Mouse (Mus musculus) liver, embryonic 14.5 days (tissue): ENCODE data around the gene Rhov.

Experiments used
- CTCF ChIP-seq: IDR thresholded peaks from 2 replicates; pipeline ENCODE4 v1.5.1; 2016; ENCODE audit warnings: antibody characterized with exemption, low read depth, control low read depth
- EP300 ChIP-seq: IDR thresholded peaks from 2 replicates; pipeline ENCODE4 v1.6.1; 2016; ENCODE audit warnings: antibody characterized with exemption, low read depth

- no peak for TF ChIP-seq CTCF
- no peak for TF ChIP-seq EP300
Observed at GRCm38 (mm10) chr2:119261326-119261725, 9.7 kb downstream of the Rhov start.
